Mouse (Mus musculus) ES-E14 (cell line): Measurements from ENCODE around the gene Haghl. TPM values are rescaled to one million over a fixed set of nuclear protein-coding genes. Genes with fewer than 3 reads are reported as not detected.

ENCODE experiments used
- DNase-seq: peaks from one replicate; pipeline ENCODE4 v3.0.0-alpha.2; 2013; ENCODE audit warnings: low read depth, low spot score
- H3K27ac ChIP-seq: 2 replicates; pipeline ENCODE4 v1.5.1; 2012; ENCODE audit warnings: low read depth, mild to moderate bottlenecking, low read length, moderate library complexity, mixed read lengths; ENCODE audit not compliant: poor library complexity, insufficient read depth, severe bottlenecking
- H3K36me3 ChIP-seq: 2 replicates; pipeline ENCODE4 v1.6.1; 2012; ENCODE audit warnings: mild to moderate bottlenecking, low read length, moderate library complexity, mixed read lengths; ENCODE audit not compliant: control insufficient read depth, poor library complexity, insufficient read depth, severe bottlenecking
- H3K4me1 ChIP-seq, 2 experiments: fragments of 150-350 bp in 1 of 2; sonication (generic) in 1 of 2; 2 replicates each; pipeline ENCODE4 v1.6.1; 2012; ENCODE audit warnings: low read length in 2 of 2, mild to moderate bottlenecking in 1 of 2, mixed read lengths in 1 of 2; ENCODE audit not compliant: control insufficient read depth in 2 of 2, insufficient read depth in 2 of 2, poor library complexity in 1 of 2
- H3K4me3 ChIP-seq, 2 experiments: fragments of 150-350 bp in 1 of 2; sonication (generic) in 1 of 2; 2 replicates each; pipeline ENCODE4 v1.5.1; 2012; ENCODE audit warnings: low read length in 2 of 2, low read depth in 1 of 2, mild to moderate bottlenecking in 1 of 2, mixed read lengths in 1 of 2; ENCODE audit not compliant: insufficient read depth in 1 of 2, poor library complexity in 1 of 2, severe bottlenecking in 1 of 2
- H3K9ac ChIP-seq: 2 replicates; pipeline ENCODE4 v1.6.1; 2012; ENCODE audit warnings: low read depth, mild to moderate bottlenecking, low read length, mixed read lengths; ENCODE audit not compliant: poor library complexity, insufficient read depth, severe bottlenecking
- H3K9me3 ChIP-seq: fragments of 150-350 bp; sonication (generic); 2 replicates; pipeline ENCODE4 v1.6.1; 2012; ENCODE audit warnings: low read depth, mild to moderate bottlenecking, low read length; ENCODE audit not compliant: control insufficient read depth, insufficient read depth
- CHD2 ChIP-seq: IDR thresholded peaks from 2 replicates; pipeline ENCODE4 v1.6.1; 2014; ENCODE audit warnings: mild to moderate bottlenecking, low read depth, low read length, inconsistent platforms
- HCFC1 ChIP-seq: IDR thresholded peaks from 2 replicates; pipeline ENCODE4 v1.6.1; 2012; ENCODE audit warnings: low read length, inconsistent platforms, borderline replicate concordance; ENCODE audit not compliant: insufficient read depth
- MAFK ChIP-seq: IDR thresholded peaks from 2 replicates; pipeline ENCODE4 v1.6.1; 2014; ENCODE audit warnings: mild to moderate bottlenecking, low read depth, low read length, inconsistent platforms; ENCODE audit not compliant: insufficient read depth
- ZC3H11A ChIP-seq: IDR thresholded peaks from 2 replicates; pipeline ENCODE4 v1.6.1; 2012; ENCODE audit warnings: low read depth, mild to moderate bottlenecking, inconsistent platforms, low read length, borderline replicate concordance
- ZNF384 ChIP-seq: IDR thresholded peaks from 2 replicates; pipeline ENCODE4 v1.6.1; 2012; ENCODE audit warnings: low read depth, low read length, inconsistent platforms
- in situ Hi-C, 2 experiments: fragments of 600-800 bp; cut with MboI; formaldehyde crosslinking; loops; one replicate each; pipeline ENCODE4 v1.15.1; 2025; ENCODE audit warnings: low sequenced_read_pairs in 2 of 2, inconsistent platforms in 1 of 2; ENCODE audit not compliant: unreplicated experiment in 2 of 2
- total RNA-seq: library from RNA; depleted of rRNA; stranded (reverse); fragments of 300-350 nt; gene quantifications from 2 replicates; pipeline ENCODE4 v1.2.3, GENCODE M21; 2012

Gene Haghl
- total RNA-seq, 1 experiment: 14.5 TPM

DNA sequence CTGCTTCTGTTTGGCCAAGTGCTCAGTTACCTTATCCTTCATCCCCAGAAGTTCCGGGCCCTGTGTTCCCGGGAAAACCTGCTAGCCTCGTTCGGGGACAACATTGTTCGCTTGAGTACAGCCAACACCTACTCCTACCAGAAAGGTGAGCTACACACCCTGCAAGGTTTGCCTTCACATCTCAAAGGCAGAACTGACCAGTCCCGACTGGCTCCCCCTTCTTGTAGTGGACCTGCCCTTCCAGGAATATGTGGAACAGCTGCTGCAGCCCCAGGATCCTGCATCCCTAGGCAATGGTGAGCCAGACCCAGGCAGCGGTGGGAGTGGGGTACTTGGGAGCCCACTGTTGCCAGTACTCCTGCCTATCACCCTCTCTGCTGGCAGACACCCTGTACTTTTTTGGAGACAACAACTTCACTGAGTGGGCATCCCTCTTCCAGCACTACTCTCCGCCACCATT is 44.1 kb upstream of the Haghl start:
- no peak for TF ChIP-seq ZC3H11A
- TF ChIP-seq MAFK: no peak
- TF ChIP-seq CHD2: no peak
- TF ChIP-seq HCFC1: no peak
- no peak for TF ChIP-seq ZNF384
- Histone ChIP-seq H3K4me1 (peaks cover 2 to 23% of the 10 kb centered on the region in 2 experiments; a peak in 2 of 4 replicates), H3K9me3 (no peaks in the 10 kb centered on the region), H3K4me3 (peak overlapping the region; percentile 70 to 73), H3K27ac (peak overlapping the region; percentile 3; the same call in 1 of the 2 replicates), H3K36me3 (peaks cover 47% of the 10 kb centered on the region), H3K9ac (peak overlapping the region; percentile 86)
- in situ Hi-C loops: no loop called here
- no peak for DNase-seq

DNA sequence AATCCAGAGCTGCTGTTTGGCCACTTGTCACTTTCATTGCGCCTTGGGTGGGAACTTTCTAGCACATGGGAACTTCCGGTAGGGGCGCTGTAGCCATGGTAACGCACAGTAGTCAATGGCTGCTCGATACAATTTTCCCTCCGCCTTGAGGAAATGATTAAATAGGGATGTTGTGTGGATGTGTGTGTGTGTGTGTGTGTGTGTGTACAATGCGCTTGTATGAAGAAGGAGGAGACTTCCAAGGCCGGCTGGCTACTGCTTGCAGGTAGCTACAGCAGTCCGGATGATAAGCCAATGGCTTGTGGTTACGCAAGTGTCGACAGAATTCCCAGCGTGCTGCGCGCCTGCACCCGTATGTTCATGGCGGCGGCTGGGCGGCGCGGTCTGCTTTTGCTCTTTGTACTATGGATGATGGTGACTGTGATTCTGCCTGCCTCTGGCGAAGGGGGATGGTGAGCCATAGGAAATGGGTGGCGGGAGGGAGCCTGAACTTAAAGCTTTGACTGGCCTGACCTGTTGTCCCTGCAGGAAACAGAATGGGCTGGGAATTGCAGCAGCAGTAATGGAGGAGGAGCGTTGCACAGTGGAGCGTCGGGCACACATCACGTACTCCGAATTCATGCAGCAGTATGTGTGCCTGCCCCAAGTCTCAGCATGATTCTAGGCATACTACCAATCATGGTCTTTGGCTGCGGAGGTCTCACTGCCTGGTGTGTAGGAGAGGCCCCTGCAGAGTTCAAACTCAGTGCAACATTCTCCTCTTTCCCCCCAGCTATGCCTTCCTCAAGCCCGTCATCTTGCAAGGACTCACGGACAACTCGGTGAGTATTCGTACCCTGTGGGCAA is 43.5 kb upstream of the Haghl start, which contains the start of gene Jmjd8:
Gene Jmjd8, plus strand, starts transcription at position 156 of the 846 bp plus-strand sequence.
- TF ChIP-seq MAFK (no peak), ZC3H11A (no peak), CHD2 (no peak), ZNF384 (no peak), HCFC1 (no peak)
- DNase-seq: no peak
- H3K27ac ChIP-seq: peak within 1 kb of the TSS; percentile 23; the same call in 1 of the 2 replicates
- peaks cover 2 to 28% of the 10 kb centered on the region in 2 experiments; a peak in 2 of 4 replicates for H3K4me1 ChIP-seq
- H3K9me3 ChIP-seq: no peaks in the 10 kb centered on the region
- peak within 1 kb of the TSS; percentile 86 for H3K9ac ChIP-seq
- in situ Hi-C loops: no loop called here
- H3K36me3 ChIP-seq: peaks cover 47% of the 10 kb centered on the region
- H3K4me3 ChIP-seq: peak within 1 kb of the TSS; percentile 70 to 73

DNA sequence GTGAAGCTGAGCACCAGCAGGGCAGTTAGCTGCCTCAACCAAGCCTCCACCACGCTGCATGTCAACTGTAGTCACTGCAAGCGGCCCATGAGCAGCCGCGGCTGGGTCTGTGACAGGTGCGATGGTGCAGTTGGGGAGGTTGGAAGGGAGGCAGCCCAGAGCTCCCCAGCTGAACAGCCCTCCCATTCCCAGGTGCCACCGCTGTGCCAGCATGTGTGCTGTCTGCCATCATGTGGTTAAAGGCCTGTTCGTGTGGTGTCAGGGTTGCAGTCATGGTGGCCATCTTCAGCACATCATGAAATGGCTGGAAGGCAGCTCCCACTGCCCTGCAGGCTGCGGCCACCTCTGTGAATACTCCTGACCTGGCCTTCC is 42.7 kb upstream of the Haghl start:
- in situ Hi-C loops: no loop called here
- no peak for DNase-seq
- Histone ChIP-seq H3K36me3 (peaks cover 47% of the 10 kb centered on the region), H3K4me1 (peaks cover 2 to 28% of the 10 kb centered on the region in 2 experiments; a peak in 2 of 4 replicates), H3K27ac (no peak overlapping the region), H3K9me3 (no peaks in the 10 kb centered on the region), H3K4me3 (peak overlapping the region in 1 of 2 experiments; percentile 73; a peak in 1 of 4 replicates), H3K9ac (no peak overlapping the region)
- no peak for TF ChIP-seq HCFC1
- TF ChIP-seq CHD2: no peak
- TF ChIP-seq MAFK: no peak
- TF ChIP-seq ZC3H11A: no peak
- no peak for TF ChIP-seq ZNF384

DNA sequence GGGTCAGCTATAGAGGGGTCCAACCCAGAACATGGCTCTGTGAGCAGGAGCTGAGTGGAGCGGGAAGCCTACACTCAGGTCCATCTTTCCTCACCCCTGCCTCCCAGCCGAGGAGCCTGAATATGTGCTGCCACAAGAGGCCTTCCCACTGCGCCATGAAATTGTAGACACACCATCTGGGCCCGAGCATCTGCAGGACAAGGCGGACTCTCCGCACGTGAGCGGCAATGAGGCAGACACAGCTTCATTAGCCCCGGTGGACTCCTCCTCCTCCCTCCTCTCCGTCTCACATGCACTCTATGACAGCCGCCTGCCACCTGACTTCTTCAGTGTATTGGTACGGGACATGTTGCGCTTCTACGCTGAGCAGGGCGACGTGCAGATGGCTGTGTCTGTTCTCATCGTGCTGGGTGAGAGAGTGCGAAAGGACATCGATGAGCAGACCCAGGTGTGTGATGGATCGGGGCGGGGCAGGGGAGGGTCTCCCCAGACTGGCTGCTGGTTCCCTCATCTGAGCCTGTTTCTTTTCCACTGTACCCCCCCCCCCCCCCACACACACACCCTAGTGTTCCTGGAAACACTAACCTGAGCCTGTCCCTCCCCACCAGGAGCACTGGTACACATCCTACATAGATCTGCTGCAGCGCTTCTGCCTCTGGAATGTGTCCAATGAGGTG is 42.2 kb upstream of the Haghl start:
- H3K4me3 ChIP-seq: no peak overlapping the region
- H3K9me3 ChIP-seq: no peaks in the 10 kb centered on the region
- no peak for DNase-seq
- TF ChIP-seq ZC3H11A (no peak), ZNF384 (no peak), MAFK (no peak), CHD2 (no peak), HCFC1 (no peak)
- no peak overlapping the region for H3K9ac ChIP-seq
- H3K36me3 ChIP-seq: peaks cover 47% of the 10 kb centered on the region
- in situ Hi-C loops: no loop called here
- peaks cover 2 to 28% of the 10 kb centered on the region in 2 experiments; a peak in 2 of 4 replicates for H3K4me1 ChIP-seq
- no peak overlapping the region for H3K27ac ChIP-seq
